Mouse (Mus musculus) heart, embryonic 14.5 days (tissue): ENCODE results near the gene Ankrd55. TPM values are rescaled to one million over a fixed set of nuclear protein-coding genes. Genes with fewer than 3 reads are reported as not detected.

Source experiments
- ATAC-seq: fragments of 200-750 bp; cut with Nextera tagmentation; 2 replicates; pipeline ENCODE4 v1.8.0; 2017; ENCODE audit warnings: low read depth, moderate TSS enrichment; ENCODE audit not compliant: insufficient number of reproducible peaks, insufficient read depth, low FRiP score
- H3K27ac ChIP-seq, 2 experiments: fragments of 200-500 bp in 1 of 2; fragments of 300-500 bp in 1 of 2; sonication (generic) in 1 of 2; replicated peaks in 1 of 2; 2 replicates each; pipeline ENCODE4 v1.5.1; 2012 to 2014; ENCODE audit warnings: low read depth in 2 of 2, low read length in 2 of 2, control low read depth in 1 of 2, mild to moderate bottlenecking in 1 of 2, mixed read lengths in 1 of 2; ENCODE audit not compliant: control insufficient read depth in 1 of 2, insufficient read depth in 1 of 2
- H3K27me3 ChIP-seq: fragments of 300-500 bp; sonication (generic); 2 replicates; pipeline ENCODE4 v1.6.1; 2014; ENCODE audit warnings: mild to moderate bottlenecking, low read length, control low read depth; ENCODE audit not compliant: control insufficient read depth, insufficient read depth
- H3K36me3 ChIP-seq: fragments of 300-500 bp; sonication (generic); 2 replicates; pipeline ENCODE4 v1.6.1; 2014; ENCODE audit warnings: mild to moderate bottlenecking, control low read depth, low read length, mixed read lengths; ENCODE audit not compliant: control insufficient read depth, insufficient read depth
- H3K4me1 ChIP-seq, 2 experiments: fragments of 200-500 bp in 1 of 2; fragments of 300-500 bp in 1 of 2; sonication (generic) in 1 of 2; 2 replicates each; pipeline ENCODE4 v1.6.1; 2012 to 2014; ENCODE audit warnings: low read length in 2 of 2, control low read depth in 1 of 2, mixed read lengths in 1 of 2; ENCODE audit not compliant: control insufficient read depth in 2 of 2, insufficient read depth in 2 of 2
- H3K4me2 ChIP-seq: fragments of 300-500 bp; sonication (generic); 2 replicates; pipeline ENCODE4 v1.6.1; 2014; ENCODE audit warnings: mild to moderate bottlenecking, low read length
- H3K4me3 ChIP-seq, 2 experiments: fragments of 200-500 bp in 1 of 2; fragments of 300-500 bp in 1 of 2; sonication (generic) in 1 of 2; 2 replicates each; pipeline ENCODE4 v1.5.1; 2012 to 2014; ENCODE audit warnings: low read length in 2 of 2, mild to moderate bottlenecking in 2 of 2, control low read depth in 1 of 2, low read depth in 1 of 2, moderate library complexity in 1 of 2; ENCODE audit not compliant: control insufficient read depth in 1 of 2, insufficient read depth in 1 of 2
- H3K9ac ChIP-seq: fragments of 300-500 bp; sonication (generic); 2 replicates; pipeline ENCODE4 v1.6.1; 2014; ENCODE audit warnings: mild to moderate bottlenecking, low read length
- H3K9me3 ChIP-seq: fragments of 300-500 bp; sonication (generic); 2 replicates; pipeline ENCODE4 v1.6.1; 2016; ENCODE audit warnings: low read length, control low read depth; ENCODE audit not compliant: control insufficient read depth
- WGBS: fragments of 180-500 bp; shearing (Covaris S2); extraction: QIAGEN DNeasy Blood & Tissue Kit; methylation state at CpG from one replicate; pipeline ENCODE4 v1.1.7; 2014; 5-methylcytosine and 5-hydroxymethylcytosine counted together
- polyA plus RNA-seq: library from polyadenylated mRNA; unstranded; fragments of >200 nt; fragmentation: Nextera tagmentation; extraction: Ambion mirVana; gene quantifications from 2 replicates; pipeline ENCODE4 v1.2.1, GENCODE M21; 2014

Ankrd55 gene
- polyA plus RNA-seq, 1 experiment from 2014 or later, result 0.08 TPM

DNA sequence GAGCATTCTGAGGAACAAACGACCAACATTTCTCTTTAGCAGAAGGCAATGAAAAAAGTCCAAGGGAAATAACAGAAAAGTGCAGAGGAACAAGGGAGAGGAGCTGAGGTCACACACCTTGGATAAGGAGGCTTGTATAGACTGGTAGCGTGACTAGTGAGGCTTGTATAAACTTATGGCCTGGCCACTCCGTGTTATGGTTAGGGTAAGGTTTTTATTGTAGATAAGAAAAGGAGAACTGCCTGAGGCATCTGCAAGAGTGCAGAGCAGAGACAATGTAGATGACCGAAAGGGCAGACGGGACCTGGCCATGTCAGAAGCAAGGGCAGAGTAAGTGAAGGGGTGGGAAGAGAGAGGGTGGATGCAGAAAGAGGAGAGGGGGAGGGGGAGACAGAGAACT, 10.7 kb upstream of the Ankrd55 start:
- H3K4me3 ChIP-seq, result no peak overlapping the region
- H3K9me3 ChIP-seq, result no peaks in the 10 kb centered on the region
- H3K27me3 ChIP-seq, result no peaks in the 10 kb centered on the region
- H3K36me3 ChIP-seq, result no peaks in the 10 kb centered on the region
- H3K27ac ChIP-seq, result no peak overlapping the region
- ATAC-seq, result no peak
- no peaks in the 10 kb centered on the region for H3K4me1 ChIP-seq
- 59% methylated on average over 5 of the region's 5 CpGs for WGBS
- no peak overlapping the region for H3K9ac ChIP-seq
- no peak overlapping the region for H3K4me2 ChIP-seq

- Histone ChIP-seq H3K9ac (no peak overlapping the region), H3K4me2 (no peak overlapping the region), H3K9me3 (no peaks in the 10 kb centered on the region), H3K4me1 (no peaks in the 10 kb centered on the region), H3K27ac (no peak overlapping the region), H3K36me3 (no peaks in the 10 kb centered on the region), H3K27me3 (no peaks in the 10 kb centered on the region), H3K4me3 (no peak overlapping the region)
- 81% methylated on average over 7 of the region's 7 CpGs for WGBS
- no peak for ATAC-seq
Measured at GRCm38 (mm10) chr13:112278251-112278650, 10.0 kb upstream of the Ankrd55 start.

- Histone ChIP-seq H3K9ac (no peak overlapping the region), H3K27ac (no peak overlapping the region), H3K4me2 (no peak overlapping the region), H3K4me3 (no peak overlapping the region), H3K9me3 (no peaks in the 10 kb centered on the region), H3K36me3 (no peaks in the 10 kb centered on the region), H3K27me3 (no peaks in the 10 kb centered on the region), H3K4me1 (peaks cover 7 to 9% of the 10 kb centered on the region in 2 experiments)
- WGBS, result 79% methylated on average over 1 of the region's 1 CpGs
- ATAC-seq, result no peak
Measured at GRCm38 (mm10) chr13:112287135-112287534, 1.1 kb upstream of the Ankrd55 start.

DNA sequence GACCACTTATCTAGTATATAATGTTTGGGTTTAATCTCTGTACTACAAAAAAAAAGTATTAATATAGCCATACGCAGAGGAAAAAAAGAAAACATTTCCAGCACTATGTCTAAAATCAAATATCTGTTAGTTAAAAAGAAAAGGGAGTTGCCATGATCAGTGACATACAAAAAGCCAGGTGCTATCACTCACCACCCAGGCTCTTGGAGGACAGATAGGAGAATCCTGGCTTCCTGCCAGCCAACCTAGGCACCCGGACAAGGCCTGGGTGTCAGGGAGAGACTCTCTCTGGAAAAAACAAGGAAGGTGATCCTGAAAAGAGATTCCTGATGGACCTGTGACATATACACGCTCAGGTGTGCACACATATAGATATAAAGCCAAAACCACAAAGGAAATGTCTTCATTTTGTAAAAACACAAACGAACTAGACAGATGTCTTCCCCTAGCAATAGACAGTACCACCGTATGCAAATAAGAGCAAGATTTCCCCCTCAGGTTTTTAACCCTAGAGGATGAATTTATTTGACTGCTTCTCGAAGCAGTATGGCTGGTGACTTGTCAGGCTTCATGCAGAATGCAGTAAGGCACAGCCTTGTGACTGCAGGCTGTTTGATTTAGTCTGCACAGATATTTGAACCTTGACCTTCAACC, 553 bp upstream of the Ankrd55 start:
- Histone ChIP-seq H3K4me1 (peaks cover 7 to 9% of the 10 kb centered on the region in 2 experiments), H3K36me3 (no peaks in the 10 kb centered on the region), H3K27ac (peak overlapping the region in 1 of 2 experiments; percentile 20; a peak in 1 of 4 replicates), H3K4me3 (peak overlapping the region in 1 of 2 experiments; percentile 21; a peak in 2 of 4 replicates), H3K27me3 (no peaks in the 10 kb centered on the region), H3K9me3 (no peaks in the 10 kb centered on the region), H3K9ac (peak overlapping the region; percentile 17; the same call in 1 of the 2 replicates), H3K4me2 (peak overlapping the region; percentile 68)
- ATAC-seq, result no peak
- 51% methylated on average over 6 of the region's 6 CpGs for WGBS

DNA sequence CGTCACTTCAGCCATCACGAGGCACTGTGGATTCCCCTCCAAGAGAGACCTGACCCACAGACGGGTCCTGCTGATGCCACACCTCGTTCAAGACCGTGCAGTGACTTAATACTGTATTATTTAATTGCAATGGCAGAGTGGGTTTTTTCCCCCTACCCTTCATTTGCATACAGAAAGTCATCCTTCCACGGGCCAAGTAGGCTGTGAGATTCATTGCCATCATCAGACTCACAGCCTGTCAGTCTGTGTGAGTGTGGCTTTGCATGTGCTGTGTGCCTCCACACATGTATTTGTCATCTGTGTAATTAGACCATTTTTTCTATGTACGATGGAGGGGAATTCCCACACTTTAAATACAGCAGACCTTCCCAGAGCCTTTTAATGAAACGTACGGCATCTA, 1.1 kb downstream of the Ankrd55 start:
- Histone ChIP-seq H3K9me3 (no peaks in the 10 kb centered on the region), H3K9ac (no peak overlapping the region), H3K27ac (no peak overlapping the region), H3K4me3 (no peak overlapping the region), H3K36me3 (no peaks in the 10 kb centered on the region), H3K27me3 (no peaks in the 10 kb centered on the region), H3K4me1 (peaks cover 7 to 11% of the 10 kb centered on the region in 2 experiments), H3K4me2 (no peak overlapping the region)
- no peak for ATAC-seq
- 68% methylated on average over 9 of the region's 9 CpGs for WGBS

DNA sequence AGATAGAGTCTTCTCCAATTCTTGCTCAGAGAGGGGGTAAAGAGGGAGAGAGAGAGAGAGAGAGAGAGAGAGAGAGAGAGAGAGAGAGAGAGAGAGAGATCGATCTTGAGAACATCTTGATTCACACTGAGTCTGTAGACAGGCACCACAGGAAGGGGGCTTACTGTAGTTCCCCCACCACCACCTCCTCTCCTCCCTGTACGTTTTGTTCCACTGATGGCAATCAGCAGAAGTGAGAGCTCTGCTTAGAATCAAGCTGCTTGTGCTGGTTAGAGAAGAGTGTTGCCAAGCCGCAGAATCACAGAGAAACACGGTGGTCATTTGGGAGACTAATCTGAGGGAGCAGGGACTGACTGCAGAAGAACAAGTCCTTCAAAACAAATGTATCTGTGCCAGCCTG, 1.7 kb downstream of the Ankrd55 start:
- no peak overlapping the region for H3K27ac ChIP-seq
- ATAC-seq, result no peak
- H3K27me3 ChIP-seq, result no peaks in the 10 kb centered on the region
- no peaks in the 10 kb centered on the region for H3K9me3 ChIP-seq
- no peaks in the 10 kb centered on the region for H3K36me3 ChIP-seq
- H3K4me2 ChIP-seq, result no peak overlapping the region
- H3K9ac ChIP-seq, result no peak overlapping the region
- no peak overlapping the region for H3K4me3 ChIP-seq
- WGBS, result 24% methylated on average over 4 of the region's 4 CpGs
- peaks cover 7 to 11% of the 10 kb centered on the region in 2 experiments for H3K4me1 ChIP-seq

- ATAC-seq, result no peak
- H3K36me3 ChIP-seq, result no peaks in the 10 kb centered on the region
- no peak overlapping the region for H3K27ac ChIP-seq
- WGBS, result 38% methylated on average over 4 of the region's 4 CpGs
- H3K4me1 ChIP-seq, result peaks cover 7 to 11% of the 10 kb centered on the region in 2 experiments
- no peak overlapping the region for H3K4me3 ChIP-seq
- no peaks in the 10 kb centered on the region for H3K27me3 ChIP-seq
- H3K9me3 ChIP-seq, result no peaks in the 10 kb centered on the region
- H3K9ac ChIP-seq, result no peak overlapping the region
- no peak overlapping the region for H3K4me2 ChIP-seq
Measured at GRCm38 (mm10) chr13:112292489-112292888, 4.2 kb downstream of the Ankrd55 start.

DNA sequence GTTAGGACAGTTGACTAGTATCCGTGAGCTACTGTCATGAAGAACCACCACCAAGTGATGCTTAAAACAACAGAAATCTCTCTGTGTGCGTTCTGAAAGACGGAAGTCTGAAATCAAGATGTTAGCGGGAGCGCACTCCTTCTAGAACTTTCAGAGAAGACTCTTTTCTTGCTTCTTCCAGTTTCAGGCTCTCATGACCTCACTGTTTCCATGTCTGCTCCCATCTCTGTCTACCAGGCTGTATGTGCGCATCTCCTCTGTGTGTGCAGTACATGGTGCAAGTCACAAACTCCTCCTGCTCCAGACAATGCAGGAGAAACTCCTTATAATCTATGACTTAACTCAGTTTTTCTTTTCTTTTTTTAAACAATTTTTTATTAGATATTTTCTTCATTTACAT, 4.8 kb downstream of the Ankrd55 start:
- no peak overlapping the region for H3K4me3 ChIP-seq
- no peak for ATAC-seq
- no peak overlapping the region for H3K4me2 ChIP-seq
- H3K9ac ChIP-seq, result no peak overlapping the region
- whole genome bisulfite sequencing, result 92% methylated on average over 6 of the region's 6 CpGs
- H3K36me3 ChIP-seq, result no peaks in the 10 kb centered on the region
- H3K27ac ChIP-seq, result no peak overlapping the region
- no peaks in the 10 kb centered on the region for H3K27me3 ChIP-seq
- peaks cover under 1 to 7% of the 10 kb centered on the region in 2 experiments; a peak in 3 of 4 replicates for H3K4me1 ChIP-seq
- no peaks in the 10 kb centered on the region for H3K9me3 ChIP-seq
